Comparison of ENCODE assay signal across 11 mouse cellular contexts in the genomic region with DNA sequence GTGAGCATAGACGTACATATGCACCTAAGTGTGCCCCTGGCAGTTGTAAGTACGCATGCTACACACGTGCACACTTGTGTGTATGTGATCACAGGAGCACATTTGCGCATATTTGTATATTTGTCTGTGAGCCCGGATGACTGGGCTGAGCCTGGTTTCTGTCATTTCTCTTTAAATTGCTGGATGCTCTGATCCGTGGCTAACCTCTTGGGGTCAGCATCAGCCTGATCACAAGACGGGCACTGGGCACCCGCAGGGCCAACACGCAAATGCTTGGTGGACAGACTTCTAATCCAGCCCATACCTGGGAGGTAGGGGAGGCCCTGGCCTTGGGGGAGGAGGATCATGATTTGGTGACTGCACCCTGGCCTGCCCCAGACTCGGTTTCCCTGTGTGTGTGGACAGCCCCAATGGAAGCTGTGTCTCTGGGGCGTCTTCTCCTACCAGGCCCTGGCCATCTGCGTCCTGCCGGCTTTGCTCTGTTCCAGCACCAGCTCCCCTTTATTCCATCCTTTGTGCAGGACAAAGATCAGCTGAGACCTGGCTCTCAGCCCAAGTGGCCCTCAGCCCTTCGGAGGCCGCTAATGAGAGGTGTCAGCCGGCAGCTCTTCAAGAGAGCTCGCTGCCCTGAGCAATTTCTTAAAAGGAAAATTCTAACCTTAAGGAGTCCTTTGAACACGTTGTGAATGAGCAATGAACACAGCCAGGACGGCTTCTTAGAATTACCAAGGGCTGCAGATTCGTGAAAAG.
A peak's percentile ranks its signal among the peaks of the same experiment; 100 is the strongest.
DNase-seq lines count a peak whose midpoint lies in the region; ATAC-seq lines count a peak whose summit lies in the region.
"Had no signal": no experiment of that assay in that cellular context is flagged by ENCODE, and none has a peak within 500 bp of the region (broad histone marks: within the 10 kb centered on the region; RNA-seq: fewer than 3 reads in every experiment).

No protein-coding gene starts in this region.

- H3K4me2 ChIP-seq in lung, embryonic 15.5 days = no peak overlapping the region
- no peak overlapping the region for H3K4me2 ChIP-seq in neural tube, embryonic 15.5 days

- no peak overlapping the region for H3K9ac ChIP-seq in lung, embryonic 15.5 days
- H3K9ac ChIP-seq in neural tube, embryonic 15.5 days (replicated peaks) = no peak overlapping the region

- peaks cover 32% of the 10 kb centered on the region for H3K4me1 ChIP-seq in lung, embryonic 15.5 days
- peaks cover 93% of the 10 kb centered on the region for H3K4me1 ChIP-seq in hindbrain, embryonic 10.5 days (replicated peaks)
- H3K4me1 ChIP-seq in neural tube, embryonic 15.5 days = peaks cover 89% of the 10 kb centered on the region

- WGBS in lung, embryonic 15.5 days = 42% methylated on average over 20 of the region's 20 CpGs
- 51% methylated on average over 20 of the region's 20 CpGs for WGBS in hindbrain, embryonic 10.5 days
- WGBS in neural tube, embryonic 15.5 days = 37% methylated on average over 20 of the region's 20 CpGs

- no peaks in the 10 kb centered on the region for H3K9me3 ChIP-seq in lung, embryonic 15.5 days
- H3K9me3 ChIP-seq in hindbrain, embryonic 10.5 days = no peaks in the 10 kb centered on the region
- H3K9me3 ChIP-seq in neural tube, embryonic 15.5 days (replicated peaks) = no peaks in the 10 kb centered on the region

- H3K36me3 ChIP-seq in lung, embryonic 15.5 days = no peaks in the 10 kb centered on the region
- H3K36me3 ChIP-seq in hindbrain, embryonic 10.5 days = no peaks in the 10 kb centered on the region
- no peaks in the 10 kb centered on the region for H3K36me3 ChIP-seq in neural tube, embryonic 15.5 days

- no peak overlapping the region for H3K4me3 ChIP-seq in lung, embryonic 15.5 days
- H3K4me3 ChIP-seq in hindbrain, embryonic 10.5 days = 0 out of 2 replicates have a peak overlapping the region, but pooled peaks have one; percentile 9
- H3K4me3 ChIP-seq in neural tube, embryonic 15.5 days (replicated peaks) = no peak overlapping the region

- no peak for ATAC-seq in lung, embryonic 15.5 days (ENCODE audit: borderline replicate concordance, extremely low read depth, low FRiP score, low TSS enrichment)
- no peak for ATAC-seq in neural tube, embryonic 15.5 days (ENCODE audit: low FRiP score)
- no peak for ATAC-seq in granulocyte monocyte progenitor cell, adult 5-6 weeks (replicated peaks; ENCODE audit: poor library complexity, severe bottlenecking)

- DNase-seq in lung, postnatal 14 days = no peak
- DNase-seq in hindbrain, embryonic 10.5 days (ENCODE audit: low spot score) = peak; percentile 17
- DNase-seq in kidney, postnatal 25 days = peak; percentile 72 to 87
- no peak for DNase-seq in heart, adult 18-20 months
- no peak for DNase-seq in gastrocnemius, postnatal 10 days
- DNase-seq: adrenal gland, adult 2 months; lung, adult 18-20 months; thymus, adult 2 months had no signal

- H3K27ac ChIP-seq in lung, embryonic 15.5 days = 0 out of 2 replicates have a peak overlapping the region, but pooled peaks have one; percentile 31
- H3K27ac ChIP-seq in hindbrain, embryonic 10.5 days = peak overlapping the region; percentile 89
- H3K27ac ChIP-seq in neural tube, embryonic 15.5 days (replicated peaks) = peak overlapping the region; percentile 28; the same call in 1 of the 2 replicates

- H3K27me3 ChIP-seq in lung, embryonic 15.5 days = no peaks in the 10 kb centered on the region
- H3K27me3 ChIP-seq in hindbrain, embryonic 10.5 days (ENCODE audit: insufficient read depth, poor library complexity, severe bottlenecking) = peaks cover 47% of the 10 kb centered on the region
- no peaks in the 10 kb centered on the region for H3K27me3 ChIP-seq in neural tube, embryonic 15.5 days (replicated peaks)

Comparison
In these comparisons a context has a peak if more than half of its experiments do, and no peak if none do; other contexts are left out.
1. H3K27ac ChIP-seq: peak in every context shown above with its lines; median percentile 89 in hindbrain, embryonic 10.5 days; 31 in lung, embryonic 15.5 days; 28 in neural tube, embryonic 15.5 days.
2. DNase-seq: peak in hindbrain, embryonic 10.5 days (single experiment) and kidney, postnatal 25 days (2 of 2); none in lung, postnatal 14 days (single experiment), heart, adult 18-20 months (0 of 2) and gastrocnemius, postnatal 10 days (single experiment).